Mouse (Mus musculus) G1E (cell line): ENCODE results near the gene Cmip.

Experiments
- CTCF ChIP-seq: IDR thresholded peaks from 2 replicates; pipeline ENCODE4 v1.5.1; 2012; ENCODE audit warnings: low read depth, low read length, inconsistent platforms, mixed read lengths
- GATA1 ChIP-seq: IDR thresholded peaks from 2 replicates; pipeline ENCODE4 v1.6.1; 2012; ENCODE audit warnings: borderline replicate concordance, low read length, inconsistent platforms, mixed read lengths
- POLR2AphosphoS5 ChIP-seq: IDR thresholded peaks from 2 replicates; pipeline ENCODE4 v1.6.1; 2012; ENCODE audit warnings: low read depth, low read length, inconsistent platforms; ENCODE audit not compliant: insufficient replicate concordance
- TAL1 ChIP-seq: conservative IDR thresholded peaks from 2 replicates; pipeline ENCODE4 v1.6.1; 2012; ENCODE audit warnings: low read depth, low read length, inconsistent platforms, mixed read lengths

DNA sequence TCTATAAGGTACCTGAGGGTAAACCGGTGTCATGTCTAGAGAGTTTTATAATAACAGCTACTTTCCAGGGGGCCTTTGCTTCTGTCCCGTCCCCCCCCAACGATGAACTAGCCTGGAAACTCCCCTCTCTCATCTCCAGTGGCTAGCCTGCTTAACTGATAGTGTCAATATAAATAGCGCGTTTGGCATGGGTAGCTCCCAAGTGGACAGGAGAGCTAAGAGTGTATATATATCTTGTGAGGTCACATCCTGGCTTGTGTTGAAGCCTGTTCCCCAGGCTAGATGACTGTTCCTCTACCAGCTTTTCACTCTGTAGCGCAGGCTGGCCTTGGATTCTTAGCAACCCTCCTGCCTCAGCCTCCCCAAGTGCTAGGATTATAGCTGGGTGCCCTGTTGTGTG lies 244.5 kb downstream of the Cmip start:
- TF ChIP-seq CTCF (no peak), GATA1 (no peak), TAL1 (no peak), POLR2AphosphoS5 (no peak)
